Mouse (Mus musculus): ENCODE results near the gene Naa10. TPM values are rescaled to one million over a fixed set of nuclear protein-coding genes. Genes with fewer than 3 reads are reported as not detected.

The Naa10 gene
- polyA plus RNA-seq (2012; rRNA removed), result 33.3 and 42.6 TPM in 2 replicates

DNA sequence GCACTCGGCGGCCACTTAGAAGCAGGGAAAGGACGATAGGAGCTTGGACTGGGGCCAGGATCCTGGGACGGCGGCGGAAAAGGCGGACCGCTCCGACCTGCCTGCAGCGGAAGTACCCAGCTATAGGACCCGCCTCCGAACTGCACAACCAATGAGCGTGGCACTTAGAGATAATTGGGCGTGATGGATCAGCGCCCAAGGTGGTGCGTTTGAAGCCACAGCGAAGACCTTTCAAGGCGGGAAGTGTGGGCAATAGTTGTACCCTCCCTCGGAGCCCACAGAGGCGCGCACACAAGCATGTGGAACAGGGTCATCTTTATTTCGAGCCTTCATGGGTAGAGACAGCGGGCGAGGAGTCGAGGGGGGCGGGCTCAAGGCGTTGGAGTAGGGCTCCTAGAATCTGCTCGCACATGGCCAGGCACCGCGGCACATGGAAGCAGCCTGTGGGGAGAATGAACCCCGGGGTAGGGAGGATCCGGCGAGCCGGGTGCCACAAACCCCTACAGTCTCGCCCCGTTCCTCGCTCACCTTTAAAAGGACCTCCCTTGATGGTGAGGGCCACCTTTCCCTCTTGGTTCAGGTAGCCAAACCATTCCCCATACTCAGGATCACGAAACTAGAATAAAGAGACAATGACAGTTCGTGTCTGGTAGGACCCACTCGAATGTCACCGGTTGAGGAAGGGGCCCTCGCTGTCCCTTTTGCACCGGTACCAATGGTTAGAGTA lies at the start of gene Naa10, which contains the start of gene Arhgap4:
Naa10 (minus strand) TSS at position 122 of the 727 bp plus-strand sequence.
Arhgap4 (minus strand) TSS at position 48 of the 727 bp plus-strand sequence.
- TF ChIP-seq POLR2A (IDR thresholded peaks at IDR 0.05; ENCODE audit: borderline replicate concordance, extremely low read depth, low read depth, low read length) (peak; percentile 46; the same call in 1 of the 2 replicates), CTCF (IDR thresholded peaks at IDR 0.05; ENCODE audit: insufficient read depth, low read length) (no peak)
- peak; percentile 82 for DNase-seq
- Histone ChIP-seq H3K4me1 (ENCODE audit: control insufficient read depth, insufficient read depth, low read length) (0 out of 2 replicates have a peak, but pooled peaks cover 2% of the 10 kb centered on the region), H3K4me3 (replicated peaks; ENCODE audit: extremely low read depth, low read depth, low read length) (peak within 1 kb of the TSS; percentile 85)
- 29% methylated on average over 43 of the region's 43 CpGs for WGBS

DNA sequence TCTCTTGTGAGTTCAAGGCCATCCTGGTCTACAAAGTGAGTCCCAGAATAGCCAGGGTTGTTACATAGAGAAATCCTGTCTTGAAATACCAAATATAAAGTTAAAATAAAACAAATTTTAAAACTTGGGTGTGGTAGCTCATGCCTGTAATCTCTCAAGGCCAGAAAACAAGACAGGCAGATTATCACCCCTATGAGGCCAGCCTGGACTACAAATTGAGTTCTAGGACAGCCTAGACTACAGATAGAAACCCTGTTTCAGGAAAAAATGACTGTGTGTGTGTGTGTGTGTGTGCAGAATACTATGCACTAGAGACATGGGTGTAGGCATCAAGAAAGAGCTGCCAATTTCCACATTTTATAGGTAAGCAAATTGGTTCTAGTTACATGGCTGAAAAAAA lies 49.0 kb upstream of the Naa10 start:
- Histone ChIP-seq H3K4me3 (replicated peaks; ENCODE audit: extremely low read depth, low read depth, low read length) (no peak overlapping the region), H3K4me1 (ENCODE audit: control insufficient read depth, insufficient read depth, low read length) (no peaks in the 10 kb centered on the region)
- TF ChIP-seq CTCF (IDR thresholded peaks at IDR 0.05; ENCODE audit: insufficient read depth, low read length) (no peak), POLR2A (IDR thresholded peaks at IDR 0.05; ENCODE audit: borderline replicate concordance, extremely low read depth, low read depth, low read length) (no peak)
- DNase-seq, result no peak

DNA sequence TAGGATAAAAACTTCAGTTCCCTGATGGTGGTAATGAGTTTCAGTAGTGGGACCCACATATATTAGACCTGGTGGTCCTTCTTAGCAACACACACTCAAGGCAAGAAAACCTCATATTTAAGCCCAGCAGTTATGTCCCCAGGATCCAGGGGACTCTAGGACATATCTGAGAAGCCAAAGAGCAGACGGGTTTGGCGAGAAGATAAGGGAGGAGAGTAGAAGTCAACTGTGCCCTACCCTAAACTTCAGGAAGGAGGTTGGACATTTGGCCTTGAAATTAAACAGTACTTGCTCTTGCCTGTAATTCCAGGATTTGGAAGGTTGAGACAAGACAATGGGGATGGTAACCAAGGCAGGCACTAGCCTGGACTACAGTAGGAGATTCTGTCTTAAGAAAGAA lies 48.0 kb upstream of the Naa10 start:
- H3K4me3 ChIP-seq (replicated peaks; ENCODE audit: extremely low read depth, low read depth, low read length), result no peak overlapping the region
- TF ChIP-seq POLR2A (IDR thresholded peaks at IDR 0.05; ENCODE audit: borderline replicate concordance, extremely low read depth, low read depth, low read length) (no peak), CTCF (IDR thresholded peaks at IDR 0.05; ENCODE audit: insufficient read depth, low read length) (no peak)
- H3K4me1 ChIP-seq (ENCODE audit: control insufficient read depth, insufficient read depth, low read length), result no peaks in the 10 kb centered on the region
- WGBS, result 85% methylated on average over 2 of the region's 2 CpGs
- no peak for DNase-seq

- WGBS, result 77% methylated on average over 1 of the region's 1 CpGs
- TF ChIP-seq POLR2A (IDR thresholded peaks at IDR 0.05; ENCODE audit: borderline replicate concordance, extremely low read depth, low read depth, low read length) (no peak), CTCF (IDR thresholded peaks at IDR 0.05; ENCODE audit: insufficient read depth, low read length) (no peak)
- H3K4me3 ChIP-seq (replicated peaks; ENCODE audit: extremely low read depth, low read depth, low read length), result no peak overlapping the region
- no peak for DNase-seq
- H3K4me1 ChIP-seq (ENCODE audit: control insufficient read depth, insufficient read depth, low read length), result peaks cover 4% of the 10 kb centered on the region
These were observed 47.4 kb upstream of the Naa10 start for GRCm38 (mm10) chrX:73969167-73969566.

- DNase-seq, result peak; percentile 84
- no peak for TF ChIP-seq CTCF (IDR thresholded peaks at IDR 0.05; ENCODE audit: insufficient read depth, low read length)
- TF ChIP-seq POLR2A (IDR thresholded peaks at IDR 0.05; ENCODE audit: borderline replicate concordance, extremely low read depth, low read depth, low read length), result peak; percentile 58
- WGBS, result 23% methylated on average over 59 of the region's 60 CpGs
- Histone ChIP-seq H3K4me3 (replicated peaks; ENCODE audit: extremely low read depth, low read depth, low read length) (peak overlapping the region; percentile 79), H3K4me1 (ENCODE audit: control insufficient read depth, insufficient read depth, low read length) (peaks cover 8% of the 10 kb centered on the region)
These were observed 45.7 kb upstream of the Naa10 start for GRCm38 (mm10) chrX:73967177-73968075.

DNA sequence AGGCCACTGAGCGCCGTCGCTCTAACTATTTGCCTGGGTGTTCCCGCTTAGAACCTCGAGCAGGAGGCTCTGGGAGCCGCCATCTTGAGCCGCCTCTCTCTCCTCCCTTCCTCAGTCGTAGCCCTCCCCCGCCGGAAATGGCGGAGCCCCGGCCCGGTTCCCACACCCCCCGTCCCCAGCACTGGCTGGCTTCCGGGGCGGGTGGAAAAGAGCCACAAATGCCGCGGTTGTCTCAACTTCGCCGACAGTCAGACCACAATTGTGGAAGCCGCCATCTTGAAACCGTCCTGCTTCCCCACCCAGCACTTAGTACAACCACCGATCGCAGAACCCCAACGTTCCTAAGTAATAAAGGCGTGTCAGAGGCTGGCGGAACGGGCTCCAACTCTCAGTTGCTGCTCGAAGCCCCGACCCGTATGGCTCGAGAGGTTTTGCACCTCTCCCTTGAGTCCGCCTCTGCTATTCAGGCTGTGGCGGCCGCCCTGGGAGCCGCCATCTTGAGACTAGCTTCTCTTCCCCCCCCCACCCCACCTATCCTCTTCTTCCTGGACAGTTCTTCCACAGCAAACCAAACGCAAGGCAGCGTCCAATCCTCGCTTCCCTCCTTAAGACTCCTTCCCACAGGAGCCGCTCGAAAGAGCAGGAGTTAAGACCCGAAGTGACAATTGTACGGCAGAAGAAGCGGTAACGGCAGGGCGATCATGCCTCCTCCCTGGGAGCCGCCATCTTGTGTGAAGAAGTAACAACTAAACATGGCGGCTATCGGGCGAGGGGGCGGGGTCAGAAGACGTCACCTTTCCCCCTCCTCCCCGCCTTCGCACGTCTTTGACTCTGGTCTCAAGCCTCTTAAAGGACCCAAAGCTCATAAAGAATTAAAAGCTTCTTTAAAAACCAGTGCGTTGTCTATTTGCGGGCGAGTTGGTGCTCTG lies 44.8 kb upstream of the Naa10 start, which contains the start of gene Hcfc1:
Hcfc1 (minus strand) TSS at position 110 of the 929 bp plus-strand sequence.
- 19% methylated on average over 58 of the region's 58 CpGs for WGBS

GRCm38 (mm10) chrX:73965307-73965706 lies 43.6 kb upstream of the Naa10 start:
- WGBS, result 31% methylated on average over 20 of the region's 20 CpGs
- Histone ChIP-seq H3K4me3 (replicated peaks; ENCODE audit: extremely low read depth, low read depth, low read length) (peak overlapping the region; percentile 79), H3K4me1 (ENCODE audit: control insufficient read depth, insufficient read depth, low read length) (peaks cover 9% of the 10 kb centered on the region)
- DNase-seq, result peak; percentile 22
- TF ChIP-seq CTCF (IDR thresholded peaks at IDR 0.05; ENCODE audit: insufficient read depth, low read length) (no peak), POLR2A (IDR thresholded peaks at IDR 0.05; ENCODE audit: borderline replicate concordance, extremely low read depth, low read depth, low read length) (no peak)

More for the DNA sequence above, 44.8 kb upstream of the Naa10 start, which contains the start of gene Hcfc1:
- peaks cover 9% of the 10 kb centered on the region for H3K4me1 ChIP-seq (ENCODE audit: control insufficient read depth, insufficient read depth, low read length)
- TF ChIP-seq CTCF (IDR thresholded peaks at IDR 0.05; ENCODE audit: insufficient read depth, low read length) (no peak), POLR2A (IDR thresholded peaks at IDR 0.05; ENCODE audit: borderline replicate concordance, extremely low read depth, low read depth, low read length) (peak; percentile 87; the same call in 1 of the 2 replicates)
- peak within 1 kb of the TSS; percentile 79 for H3K4me3 ChIP-seq (replicated peaks; ENCODE audit: extremely low read depth, low read depth, low read length)
- DNase-seq, result peak; percentile 82

DNA sequence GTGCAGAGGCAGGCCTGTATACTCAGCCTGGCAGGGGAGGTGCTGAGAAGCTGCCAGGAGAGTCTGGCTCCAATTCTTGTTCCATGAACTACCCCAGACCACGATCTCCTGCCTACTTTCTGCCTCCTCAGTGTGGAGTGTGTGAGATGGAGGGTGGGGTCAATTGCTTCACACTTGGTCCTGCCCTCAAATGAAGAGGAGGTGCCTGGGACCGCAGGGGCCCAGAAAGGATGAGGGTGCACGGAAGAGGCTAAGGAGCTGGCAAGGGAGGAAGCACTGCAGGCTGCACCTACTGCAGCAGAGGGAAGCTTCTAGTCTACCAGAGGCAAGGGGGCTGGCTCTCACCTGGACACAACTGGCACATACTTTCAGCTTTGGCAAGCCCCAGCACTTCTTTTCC lies 42.6 kb upstream of the Naa10 start:
- peak overlapping the region; percentile 39 for H3K4me3 ChIP-seq (replicated peaks; ENCODE audit: extremely low read depth, low read depth, low read length)
- TF ChIP-seq POLR2A (IDR thresholded peaks at IDR 0.05; ENCODE audit: borderline replicate concordance, extremely low read depth, low read depth, low read length) (no peak; the same call in 1 of the 2 replicates), CTCF (IDR thresholded peaks at IDR 0.05; ENCODE audit: insufficient read depth, low read length) (no peak)
- DNase-seq, result peak; percentile 39
- 26% methylated on average over 3 of the region's 3 CpGs for WGBS
- H3K4me1 ChIP-seq (ENCODE audit: control insufficient read depth, insufficient read depth, low read length), result peaks cover 9% of the 10 kb centered on the region

Measured in lung, adult 2 months (tissue).